Mouse (Mus musculus) MEL (cell line): Measurements from ENCODE around the gene S100a13.

ENCODE experiments used
- CTCF ChIP-seq, 3 experiments: IDR thresholded peaks in 2 of 3; conservative IDR thresholded peaks in 1 of 3; 2 replicates each; pipeline ENCODE4 v1.5.1; 2011 to 2012; ENCODE audit warnings: low read length in 3 of 3, low read depth in 2 of 3, mild to moderate bottlenecking in 2 of 3, improper control_type of control experiment in 1 of 3, inconsistent platforms in 1 of 3, mixed read lengths in 1 of 3, moderate library complexity in 1 of 3; ENCODE audit not compliant: control insufficient read depth in 1 of 3, insufficient read depth in 1 of 3, poor library complexity in 1 of 3, severe bottlenecking in 1 of 3
- EP300 ChIP-seq, 2 experiments: IDR thresholded peaks; 2 replicates each; pipeline ENCODE4 v1.6.1; 2011; ENCODE audit warnings: improper control_type of control experiment in 2 of 2, low read length in 2 of 2, low read depth in 1 of 2, mild to moderate bottlenecking in 1 of 2
- GATA1 ChIP-seq: IDR thresholded peaks from 2 replicates; pipeline ENCODE4 v1.6.1; 2011; ENCODE audit warnings: low read depth, low read length, improper control_type of control experiment
- MAFK ChIP-seq: IDR thresholded peaks from 2 replicates; pipeline ENCODE4 v1.6.1; 2011; ENCODE audit warnings: low read depth, mild to moderate bottlenecking, low read length, improper control_type of control experiment, borderline replicate concordance
- MEF2A ChIP-seq: IDR thresholded peaks from 2 replicates; pipeline ENCODE4 v1.6.1; 2014; ENCODE audit warnings: low read depth, mild to moderate bottlenecking, inconsistent platforms, low read length, improper control_type of control experiment; ENCODE audit not compliant: poor library complexity, insufficient replicate concordance, severe bottlenecking; ENCODE audit errors: extremely low read depth
- POLR2A ChIP-seq, 2 experiments: IDR thresholded peaks; 2 replicates each; pipeline ENCODE4 v1.6.1; 2011 to 2012; ENCODE audit warnings: low read length in 2 of 2, mild to moderate bottlenecking in 2 of 2, control low read depth in 1 of 2, improper control_type of control experiment in 1 of 2, low read depth in 1 of 2, moderate library complexity in 1 of 2; ENCODE audit not compliant: control insufficient read depth in 1 of 2, insufficient read depth in 1 of 2, poor library complexity in 1 of 2
- RAD21 ChIP-seq: IDR thresholded peaks from 2 replicates; pipeline ENCODE4 v1.6.1; 2011; ENCODE audit warnings: mild to moderate bottlenecking, low read depth, low read length, improper control_type of control experiment

- TF ChIP-seq MAFK (no peak), CTCF (IDR thresholded peaks at IDR 0.05 in 2 of 3, conservative IDR thresholded peaks at IDR 0.05 in 1 of 3; ENCODE audit: control insufficient read depth in 1 of 3, insufficient read depth in 1 of 3, low read depth in 2 of 3, low read length in 3 of 3, poor library complexity in 1 of 3, severe bottlenecking in 1 of 3) (no peak), GATA1 (no peak), POLR2A (IDR thresholded peaks at IDR 0.05; ENCODE audit: control insufficient read depth in 1 of 2, insufficient read depth in 1 of 2, low read depth in 1 of 2, low read length in 2 of 2, poor library complexity in 1 of 2) (no peak), EP300 (IDR thresholded peaks at IDR 0.05; ENCODE audit: low read depth in 1 of 2, low read length in 2 of 2) (no peak), RAD21 (no peak), MEF2A (no peak)
Observed at GRCm38 (mm10) chr3:90506362-90506761, 7.9 kb upstream of the S100a13 start.
